Mouse (Mus musculus) mesoderm, embryonic 11.5 days (tissue): ENCODE results near the gene Mpp4.

Experiments
- DNase-seq: peaks from one replicate; pipeline ENCODE4 v3.0.0-alpha.2; 2012; ENCODE audit warnings: low read depth, low spot score

Mpp4 gene

GRCm38 (mm10) chr1:59163030-59163461 lies at the start of gene Mpp4:
Mpp4 (minus strand) TSS chr1:59163389.
- no peak for DNase-seq

- peak; percentile 9 for DNase-seq
Measured at GRCm38 (mm10) chr1:59212951-59213350, 49.8 kb upstream of the Mpp4 start.

GRCm38 (mm10) chr1:59212076-59212779 lies 49.0 kb upstream of the Mpp4 start:
- no peak for DNase-seq

GRCm38 (mm10) chr1:59211651-59212050 lies 48.5 kb upstream of the Mpp4 start:
- DNase-seq = no peak

GRCm38 (mm10) chr1:59208331-59208730 lies 45.1 kb upstream of the Mpp4 start:
- DNase-seq = no peak

- no peak for DNase-seq
Measured at GRCm38 (mm10) chr1:59204489-59204888, 41.3 kb upstream of the Mpp4 start.

GRCm38 (mm10) chr1:59202367-59202766 lies 39.2 kb upstream of the Mpp4 start:
- DNase-seq = no peak

GRCm38 (mm10) chr1:59201561-59201960 lies 38.4 kb upstream of the Mpp4 start:
- no peak for DNase-seq

- DNase-seq = no peak
Measured at GRCm38 (mm10) chr1:59200960-59201359, 37.8 kb upstream of the Mpp4 start.

GRCm38 (mm10) chr1:59194979-59195378 lies 31.8 kb upstream of the Mpp4 start:
- DNase-seq = no peak

- no peak for DNase-seq
Measured at GRCm38 (mm10) chr1:59187786-59188185, 24.6 kb upstream of the Mpp4 start.

- DNase-seq = no peak
Measured at GRCm38 (mm10) chr1:59186317-59186716, 23.1 kb upstream of the Mpp4 start.

- DNase-seq = no peak
Measured at GRCm38 (mm10) chr1:59185410-59185809, 22.2 kb upstream of the Mpp4 start.

GRCm38 (mm10) chr1:59183045-59183444 lies 19.9 kb upstream of the Mpp4 start:
- no peak for DNase-seq

GRCm38 (mm10) chr1:59182373-59182772 lies 19.2 kb upstream of the Mpp4 start:
- no peak for DNase-seq

GRCm38 (mm10) chr1:59180003-59180402 lies 16.8 kb upstream of the Mpp4 start:
- DNase-seq = no peak

- no peak for DNase-seq
Measured at GRCm38 (mm10) chr1:59178401-59178800, 15.2 kb upstream of the Mpp4 start.

GRCm38 (mm10) chr1:59174514-59175373 lies 11.6 kb upstream of the Mpp4 start:
- no peak for DNase-seq

- DNase-seq = no peak
Measured at GRCm38 (mm10) chr1:59173023-59173422, 9.8 kb upstream of the Mpp4 start.

GRCm38 (mm10) chr1:59171875-59172274 lies 8.7 kb upstream of the Mpp4 start:
- DNase-seq = no peak

- DNase-seq = no peak
Measured at GRCm38 (mm10) chr1:59170290-59170689, 7.1 kb upstream of the Mpp4 start.

- no peak for DNase-seq
Measured at GRCm38 (mm10) chr1:59169586-59169985, 6.4 kb upstream of the Mpp4 start.

GRCm38 (mm10) chr1:59168556-59168955 lies 5.4 kb upstream of the Mpp4 start:
- no peak for DNase-seq
